Mouse (Mus musculus): ENCODE data around the gene Polr2l.

- TF ChIP-seq POLR2A (IDR thresholded peaks at IDR 0.05; ENCODE audit: control insufficient read depth, low read depth, low read length), result no peak
- no peak for TF ChIP-seq CTCF (IDR thresholded peaks at IDR 0.05; ENCODE audit: control insufficient read depth, insufficient read depth, insufficient replicate concordance, low read depth, low read length)
Observed at GRCm38 (mm10) chr7:141482531-141483024, 7.6 kb upstream of the Polr2l start.
